Mouse (Mus musculus): ENCODE measurements at regions not wholly inside any gene's neighbourhood (a gene's known extent, or its start where the extent isn't known, plus 50 kb on each side); places are given as distances from the start of the nearest gene placed in this dataset.

DNA sequence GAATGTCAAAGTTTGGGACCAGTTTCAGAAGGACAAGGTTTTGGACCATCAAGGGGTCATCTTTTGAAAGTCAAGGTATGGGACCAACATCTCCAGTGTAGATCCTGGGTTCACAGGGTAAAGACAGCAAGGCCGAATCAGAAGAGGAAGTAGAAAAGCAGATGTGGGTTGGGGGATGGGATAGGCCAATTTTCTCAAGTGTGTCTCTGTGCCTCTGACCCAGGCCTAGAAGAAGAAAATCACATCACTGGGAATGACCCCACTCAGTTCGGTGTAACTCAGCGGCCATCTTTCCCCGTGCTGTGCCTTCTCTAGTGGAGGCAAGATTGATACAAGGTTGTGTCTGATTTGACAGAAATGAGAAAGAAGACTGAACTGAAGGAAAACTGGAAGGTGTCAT, 195.5 kb downstream of the Insig2 start:
- TF ChIP-seq POLR2A (IDR thresholded peaks at IDR 0.05; ENCODE audit: borderline replicate concordance, low read depth, low read length), result no peak
- no peak for TF ChIP-seq CTCF (IDR thresholded peaks at IDR 0.05; ENCODE audit: low read depth, low read length)

Data from bone marrow macrophage, adult 2 months (primary cell).